Comparison of ENCODE assay signal across 25 mouse cellular contexts in genomic region chr4:3427968-3428367, GRCm38 (mm10).
"Had no signal": no experiment of that assay in that cellular context is flagged by ENCODE, and none has a peak within 500 bp of the region (broad histone marks: within the 10 kb centered on the region; RNA-seq: fewer than 3 reads in every experiment).

No protein-coding gene starts in this region.

- H3K4me3 ChIP-seq: embryonic facial prominence, embryonic 10.5 days; embryonic facial prominence, embryonic 12.5 days; embryonic facial prominence, embryonic 13.5 days; embryonic facial prominence, embryonic 15.5 days; erythroblast, embryonic 14.5 days; forebrain, embryonic 10.5 days; forebrain, embryonic 12.5 days; forebrain, embryonic 13.5 days; forebrain, embryonic 15.5 days; gastrocnemius, adult 2 months; heart, adult 2 months; heart, embryonic 10.5 days had no signal

- H3K9ac ChIP-seq: embryonic facial prominence, embryonic 12.5 days; embryonic facial prominence, embryonic 13.5 days; embryonic facial prominence, embryonic 15.5 days; forebrain, embryonic 12.5 days; forebrain, embryonic 13.5 days; forebrain, embryonic 15.5 days; forebrain, postnatal 0 days had no signal

- H3K27ac ChIP-seq: embryonic facial prominence, embryonic 10.5 days; embryonic facial prominence, embryonic 12.5 days; embryonic facial prominence, embryonic 13.5 days; embryonic facial prominence, embryonic 15.5 days; forebrain, embryonic 10.5 days; forebrain, embryonic 12.5 days; forebrain, embryonic 13.5 days; forebrain, embryonic 15.5 days; gastrocnemius, adult 2 months; heart, adult 2 months; heart, embryonic 10.5 days had no signal

- DNase-seq: cerebellum, adult 9-11 months; cerebellum, postnatal 10 days; cerebellum, postnatal 14 days; cerebellum, postnatal 25 days; cerebellum, postnatal 36 days; embryo, embryonic 11 days; forebrain, postnatal 0 days; gastrocnemius, adult 2 months; gastrocnemius, postnatal 10 days; gastrocnemius, postnatal 14 days; gastrocnemius, postnatal 25 days; gastrocnemius, postnatal 36 days; heart, adult 11 months; heart, adult 18-20 months; heart, adult 2 months had no signal

- H3K4me2 ChIP-seq: embryonic facial prominence, embryonic 12.5 days; embryonic facial prominence, embryonic 13.5 days; embryonic facial prominence, embryonic 15.5 days; forebrain, embryonic 12.5 days; forebrain, embryonic 13.5 days; forebrain, embryonic 15.5 days had no signal

- H3K4me1 ChIP-seq: embryonic facial prominence, embryonic 10.5 days; embryonic facial prominence, embryonic 12.5 days; embryonic facial prominence, embryonic 13.5 days; embryonic facial prominence, embryonic 15.5 days; forebrain, embryonic 10.5 days; forebrain, embryonic 12.5 days; forebrain, embryonic 13.5 days; forebrain, embryonic 15.5 days; heart, embryonic 10.5 days had no signal

- H3K9me3 ChIP-seq: embryonic facial prominence, embryonic 15.5 days; heart, embryonic 10.5 days had no signal

- H3K36me3 ChIP-seq: embryonic facial prominence, embryonic 10.5 days; embryonic facial prominence, embryonic 12.5 days; embryonic facial prominence, embryonic 13.5 days; embryonic facial prominence, embryonic 15.5 days; forebrain, embryonic 10.5 days; forebrain, embryonic 12.5 days; forebrain, embryonic 15.5 days; heart, embryonic 10.5 days had no signal

- H3K27me3 ChIP-seq: embryonic facial prominence, embryonic 12.5 days; embryonic facial prominence, embryonic 13.5 days; embryonic facial prominence, embryonic 15.5 days; forebrain, embryonic 12.5 days; forebrain, embryonic 13.5 days; forebrain, embryonic 15.5 days had no signal
